Mouse (Mus musculus) neural tube, postnatal 0 days (tissue): Measurements from ENCODE around the gene Astl. TPM values are rescaled to one million over a fixed set of nuclear protein-coding genes. Genes with fewer than 3 reads are reported as not detected.

Source experiments
- polyA plus RNA-seq: library from polyadenylated mRNA; unstranded; fragments of >200 nt; fragmentation: Nextera tagmentation; extraction: Ambion mirVana; gene quantifications from 2 replicates; pipeline ENCODE4 v1.2.1, GENCODE M21; 2015

Astl gene
- polyA plus RNA-seq, result not detected in 2 replicates

DNA sequence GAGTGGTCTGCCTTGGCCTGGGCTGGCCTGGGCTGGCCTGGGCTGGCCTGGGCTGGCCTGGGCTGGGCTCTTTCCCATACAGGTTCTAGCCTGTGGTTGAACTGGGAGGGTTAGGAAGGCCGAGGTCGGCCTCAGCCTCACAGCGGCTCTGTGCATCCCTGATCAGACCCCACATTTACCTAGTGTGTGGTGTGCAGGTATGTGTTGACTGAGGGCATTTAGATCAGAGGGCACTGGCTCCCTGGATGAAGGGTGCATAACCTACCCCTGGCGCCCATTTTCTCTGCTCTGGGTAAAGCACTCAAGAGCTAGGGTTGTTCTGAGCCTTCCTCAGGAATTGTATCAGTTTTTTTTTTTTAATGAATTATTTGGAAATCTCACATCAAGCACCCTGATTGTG lies at the start of gene Astl:
Gene Astl (plus strand): TSS at position 224 of the 400 bp plus-strand sequence.

GRCm38 (mm10) chr2:127335767-127336496 lies 2.5 kb upstream of the Astl start, which contains the start of gene Dusp2:
Dusp2 (plus strand) TSS chr2:127336159.

GRCm38 (mm10) chr2:127362459-127363281 lies 24.2 kb downstream of the Astl start, which contains the start of gene Adra2b:
Adra2b (plus strand) TSS chr2:127363208.

Other genes with a start within 250 kb of the Astl start
- gene Ncaph, start 204.7 kb upstream of the Astl start, polyA plus RNA-seq, result 7.2 and 10.1 TPM in 2 replicates
- 10.9 and 12.4 TPM in 2 replicates for gene Itpripl1, start 195.2 kb upstream of the Astl start, polyA plus RNA-seq
- gene 1810024B03Rik, start 130.4 kb upstream of the Astl start, polyA plus RNA-seq, result 1.0 and 1.8 TPM in 2 replicates
- gene Snrnp200, start 130.3 kb upstream of the Astl start, polyA plus RNA-seq, result 23.3 and 29.3 TPM in 2 replicates
- 50.4 and 52.9 TPM in 2 replicates for gene Ciao1, start 90.8 kb upstream of the Astl start, polyA plus RNA-seq
- gene Tmem127, start 90.7 kb upstream of the Astl start, polyA plus RNA-seq, result 80.0 and 82.2 TPM in 2 replicates
- gene Stard7, start 68.4 kb upstream of the Astl start, polyA plus RNA-seq, result 89.7 and 93.4 TPM in 2 replicates
- gene Dusp2, start 2.5 kb upstream of the Astl start, polyA plus RNA-seq, result 23.5 and 23.8 TPM in 2 replicates
- 0.53 and 0.88 TPM in 2 replicates for gene Adra2b, start 24.6 kb downstream of the Astl start, polyA plus RNA-seq
- gene Gpat2, start 86.6 kb downstream of the Astl start, polyA plus RNA-seq, result 0.17 and 0.21 TPM in 2 replicates
- gene Fahd2a, start 105.9 kb downstream of the Astl start, polyA plus RNA-seq, result 33.7 and 39.1 TPM in 2 replicates
- gene Kcnip3, start 183.5 kb downstream of the Astl start, polyA plus RNA-seq, result 13.3 and 14.9 TPM in 2 replicates
- 0.04 TPM in 1 of 2 replicates, not detected in the other for gene Prom2, start 202.8 kb downstream of the Astl start, polyA plus RNA-seq
- gene Zfp661, start 248.5 kb downstream of the Astl start, polyA plus RNA-seq, result 4.2 and 4.6 TPM in 2 replicates
- gene Mrps5, start 248.6 kb downstream of the Astl start, polyA plus RNA-seq, result 136 and 140 TPM in 2 replicates